Mouse (Mus musculus) lung, postnatal 0 days (tissue): ENCODE measurements around the gene C130074G19Rik.

Experiments
- CTCF ChIP-seq: IDR thresholded peaks from 2 replicates; pipeline ENCODE4 v1.5.1; 2016; ENCODE audit warnings: antibody characterized with exemption, mild to moderate bottlenecking
- EP300 ChIP-seq: IDR thresholded peaks from 2 replicates; pipeline ENCODE4 v1.6.1; 2016; ENCODE audit warnings: antibody characterized with exemption, mild to moderate bottlenecking, control low read depth

DNA sequence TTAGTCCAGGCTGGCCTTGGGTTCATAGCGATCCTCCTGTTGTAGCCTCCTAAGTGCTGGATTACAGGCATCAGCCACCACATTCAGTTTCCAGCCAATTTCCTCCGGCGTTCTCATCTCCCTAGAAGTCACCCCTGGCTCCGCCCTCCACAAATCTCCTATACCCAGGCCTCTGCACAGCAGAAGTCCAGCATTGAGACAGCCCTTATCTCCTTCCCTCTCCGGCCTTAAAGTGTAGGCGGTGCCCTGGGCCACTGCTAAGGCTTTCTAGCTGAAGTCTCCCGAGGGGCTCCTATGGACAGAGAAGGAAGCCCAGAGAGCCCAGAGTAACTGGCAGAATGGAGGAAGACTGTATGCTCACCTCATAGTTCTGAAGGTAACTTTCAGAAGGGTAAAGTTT, 49.5 kb downstream of the C130074G19Rik start:
- TF ChIP-seq CTCF = no peak
- TF ChIP-seq EP300 = no peak
